Mouse (Mus musculus) ES-E14 (cell line): ENCODE results near the gene Ankrd39.

Experiments used
- CHD2 ChIP-seq: IDR thresholded peaks from 2 replicates; pipeline ENCODE4 v1.6.1; 2014; ENCODE audit warnings: mild to moderate bottlenecking, low read depth, low read length, inconsistent platforms
- HCFC1 ChIP-seq: IDR thresholded peaks from 2 replicates; pipeline ENCODE4 v1.6.1; 2012; ENCODE audit warnings: low read length, inconsistent platforms, borderline replicate concordance; ENCODE audit not compliant: insufficient read depth
- MAFK ChIP-seq: IDR thresholded peaks from 2 replicates; pipeline ENCODE4 v1.6.1; 2014; ENCODE audit warnings: mild to moderate bottlenecking, low read depth, low read length, inconsistent platforms; ENCODE audit not compliant: insufficient read depth

DNA sequence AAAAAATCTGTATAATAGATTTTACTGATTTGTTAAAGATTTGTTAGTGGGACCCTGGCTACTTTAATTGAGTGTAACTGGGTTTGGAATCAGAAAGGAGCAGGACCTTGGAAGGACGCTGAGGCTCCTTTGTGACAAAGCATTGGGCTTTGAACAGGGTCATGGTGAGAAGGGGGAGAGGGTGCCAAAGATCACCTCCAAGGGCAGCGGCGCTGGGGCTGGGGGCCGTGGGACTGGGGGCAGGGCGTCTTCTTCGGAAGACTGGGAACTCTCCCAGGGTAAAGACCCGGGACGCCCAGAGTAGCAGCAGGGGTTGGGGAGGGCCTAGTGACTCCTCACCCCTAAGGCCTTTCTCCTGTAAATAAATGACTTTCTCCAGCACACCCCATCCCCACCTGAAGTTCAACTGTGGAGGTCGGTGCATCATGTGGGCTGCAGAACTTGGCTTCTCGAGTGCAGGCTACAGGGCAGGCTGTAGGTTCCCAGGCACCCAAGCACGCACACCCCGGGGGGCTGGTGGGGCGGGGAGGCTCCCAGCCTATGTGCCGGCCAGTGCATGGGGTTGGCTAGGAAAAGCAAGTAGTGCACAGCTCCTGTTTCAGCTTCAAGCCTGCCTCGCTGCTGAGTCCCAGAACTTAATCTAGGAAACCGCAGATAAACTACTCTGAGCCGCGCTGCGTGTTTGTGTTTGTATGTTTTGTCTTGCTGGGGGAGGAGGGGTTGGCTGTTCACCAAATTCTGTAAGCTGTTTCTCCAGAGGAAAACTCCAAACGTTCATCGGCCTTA, 20.8 kb upstream of the Ankrd39 start:
- no peak for TF ChIP-seq MAFK
- TF ChIP-seq HCFC1, result no peak
- TF ChIP-seq CHD2, result no peak
